Mouse (Mus musculus): ENCODE results near the gene Trim31.

- TF ChIP-seq POLR2A (IDR thresholded peaks at IDR 0.05; ENCODE audit: insufficient read depth, low read depth, low read length) (no peak), CTCF (IDR thresholded peaks at IDR 0.05; ENCODE audit: insufficient read depth, low read depth, low read length) (no peak)
These were observed 47.9 kb upstream of the Trim31 start for GRCm38 (mm10) chr17:36849992-36850391.
